Mouse (Mus musculus): ENCODE data around the gene Midn. TPM values are rescaled to one million over a fixed set of nuclear protein-coding genes. Genes with fewer than 3 reads are reported as not detected.

Gene Midn
- polyA plus RNA-seq, 1 experiment from 2014 or later: 25.9 TPM

DNA sequence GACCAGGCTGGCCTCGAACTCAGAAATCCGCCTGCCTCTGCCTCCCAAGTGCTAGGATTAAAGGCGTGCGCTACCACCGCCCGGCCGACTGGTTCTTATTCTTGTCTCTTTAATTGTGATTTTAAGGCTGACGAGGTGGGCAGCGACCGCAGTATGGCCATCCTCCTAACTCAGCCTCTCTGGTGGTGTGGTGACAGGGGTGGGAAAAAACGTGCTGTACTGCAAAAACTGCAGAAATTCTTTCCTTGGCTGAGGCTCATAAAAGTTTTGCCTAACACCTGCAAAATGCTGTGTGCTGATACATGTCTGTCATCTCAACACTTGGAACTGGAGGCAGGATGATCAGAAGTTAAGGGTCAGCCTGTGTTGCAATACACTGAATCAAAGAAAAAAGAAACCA is 25.3 kb downstream of the Midn start:
- Histone ChIP-seq H3K27ac (ENCODE audit: poor library complexity, severe bottlenecking) (peak overlapping the region; percentile 60), H3K9me3 (replicated peaks) (no peaks in the 10 kb centered on the region), H3K27me3 (replicated peaks) (no peaks in the 10 kb centered on the region), H3K9ac (peak overlapping the region; percentile 58), H3K4me1 (replicated peaks) (peaks cover 54% of the 10 kb centered on the region), H3K4me2 (peak overlapping the region; percentile 69), H3K36me3 (peaks cover 28% of the 10 kb centered on the region), H3K4me3 (peak overlapping the region; percentile 57)
- no peak for ATAC-seq (ENCODE audit: insufficient number of reproducible peaks, low FRiP score)
- 6% methylated on average over 11 of the region's 11 CpGs for WGBS

DNA sequence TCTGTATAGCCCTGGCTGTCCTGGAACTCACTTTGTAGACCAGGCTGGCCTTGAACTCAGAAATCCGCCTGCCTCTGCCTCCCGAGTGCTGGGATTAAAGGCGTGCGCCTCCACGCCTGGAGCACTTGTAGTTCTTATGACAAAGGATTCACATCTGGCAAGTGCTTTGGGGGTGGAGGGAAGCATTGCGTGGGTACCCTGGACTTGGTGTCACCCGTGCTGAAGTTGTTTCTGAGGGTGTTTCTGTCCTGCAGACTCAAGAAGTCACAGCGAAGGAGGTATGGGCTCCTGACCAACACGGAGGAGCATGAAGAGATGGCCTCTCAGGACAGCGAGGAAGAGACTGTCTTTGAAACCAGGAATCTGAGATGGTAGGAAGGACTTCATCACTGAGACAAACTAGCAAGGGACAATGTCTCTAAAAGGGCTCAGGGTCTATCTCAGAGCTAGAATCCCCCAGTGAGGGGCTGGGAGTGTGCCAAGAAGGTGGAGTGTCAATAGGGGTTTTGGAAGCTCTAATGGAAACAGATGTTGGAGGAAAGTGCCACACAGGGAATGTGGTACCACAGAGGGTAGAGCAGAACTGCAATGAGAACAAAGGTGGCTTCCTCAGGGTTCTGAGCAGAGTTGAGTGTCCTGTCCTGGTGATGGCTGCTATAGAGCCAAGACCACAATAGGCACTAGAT is 26.0 kb downstream of the Midn start:
- Histone ChIP-seq H3K4me3 (no peak overlapping the region), H3K4me2 (no peak overlapping the region), H3K4me1 (replicated peaks) (peaks cover 52% of the 10 kb centered on the region), H3K27me3 (replicated peaks) (no peaks in the 10 kb centered on the region), H3K9me3 (replicated peaks) (no peaks in the 10 kb centered on the region), H3K9ac (no peak overlapping the region), H3K27ac (ENCODE audit: poor library complexity, severe bottlenecking) (no peak overlapping the region), H3K36me3 (peaks cover 28% of the 10 kb centered on the region)
- no peak for ATAC-seq (ENCODE audit: insufficient number of reproducible peaks, low FRiP score)
- 80% methylated on average over 10 of the region's 10 CpGs for WGBS

DNA sequence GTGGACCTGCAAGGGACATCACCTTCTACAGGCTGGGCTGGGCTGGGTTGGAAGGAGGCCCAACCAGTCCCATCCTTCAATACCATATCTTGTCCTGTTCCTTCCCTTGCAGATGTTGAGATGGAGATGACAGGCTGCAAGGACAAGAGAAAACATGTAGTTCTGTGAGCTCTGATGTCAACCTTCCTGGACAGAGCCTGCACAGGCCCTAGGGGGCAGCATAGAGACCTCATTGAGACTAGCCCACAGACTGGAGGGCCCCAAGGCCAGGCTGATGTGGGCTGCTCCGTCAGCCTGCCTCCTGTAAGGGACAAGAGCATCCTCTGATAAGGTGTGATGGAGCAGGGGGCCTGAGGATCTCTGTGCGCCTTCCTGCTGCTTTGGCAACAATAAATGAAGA is 26.6 kb downstream of the Midn start:
- Histone ChIP-seq H3K4me2 (no peak overlapping the region), H3K9ac (no peak overlapping the region), H3K4me1 (replicated peaks) (peaks cover 51% of the 10 kb centered on the region), H3K27ac (ENCODE audit: poor library complexity, severe bottlenecking) (no peak overlapping the region), H3K9me3 (replicated peaks) (no peaks in the 10 kb centered on the region), H3K4me3 (no peak overlapping the region), H3K27me3 (replicated peaks) (no peaks in the 10 kb centered on the region), H3K36me3 (peaks cover 27% of the 10 kb centered on the region)
- WGBS: 37% methylated on average over 2 of the region's 2 CpGs
- no peak for ATAC-seq (ENCODE audit: insufficient number of reproducible peaks, low FRiP score)

DNA sequence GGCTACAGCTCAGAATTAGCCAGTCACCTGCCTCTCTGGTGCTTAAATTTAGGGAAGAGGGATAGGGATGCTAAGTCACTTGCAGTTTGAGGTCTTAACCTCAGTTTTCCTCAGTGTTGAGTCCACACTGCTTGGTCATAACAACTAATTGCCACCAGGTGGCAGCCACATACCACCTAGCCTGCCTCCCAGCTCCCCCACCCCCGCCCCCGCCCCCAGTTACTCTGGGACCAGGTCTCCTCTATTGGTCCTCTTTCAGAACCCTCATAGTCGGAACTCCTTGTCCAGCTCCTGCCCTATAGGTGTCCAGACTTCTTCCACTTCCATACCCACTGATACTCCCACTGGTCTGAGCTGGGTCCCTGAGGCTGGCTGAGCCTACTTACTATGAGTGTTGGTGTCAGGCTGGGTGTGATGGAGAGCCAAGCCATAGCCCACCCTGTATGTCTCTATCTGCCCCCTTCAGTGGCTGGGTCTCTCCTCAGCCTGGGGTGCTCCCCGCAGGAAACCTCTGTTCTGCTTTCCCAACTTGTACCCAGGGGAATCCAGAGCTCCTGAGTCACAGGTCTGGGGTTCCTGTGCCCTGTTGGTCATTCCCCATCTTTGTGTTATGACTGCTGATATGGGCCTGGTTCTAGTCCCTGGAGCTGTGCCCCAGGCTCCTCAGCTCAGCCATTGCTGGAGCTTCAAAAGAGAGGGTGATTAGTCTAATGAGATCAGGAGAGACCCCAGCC is 27.6 kb downstream of the Midn start:
- 24% methylated on average over 4 of the region's 4 CpGs for WGBS
- Histone ChIP-seq H3K9ac (no peak overlapping the region), H3K4me3 (no peak overlapping the region), H3K4me2 (no peak overlapping the region), H3K27me3 (replicated peaks) (0 out of 2 replicates have a peak, but pooled peaks cover 3% of the 10 kb centered on the region), H3K4me1 (replicated peaks) (peaks cover 51% of the 10 kb centered on the region), H3K27ac (ENCODE audit: poor library complexity, severe bottlenecking) (no peak overlapping the region), H3K36me3 (peaks cover 17% of the 10 kb centered on the region), H3K9me3 (replicated peaks) (no peaks in the 10 kb centered on the region)
- ATAC-seq (ENCODE audit: insufficient number of reproducible peaks, low FRiP score): no peak

DNA sequence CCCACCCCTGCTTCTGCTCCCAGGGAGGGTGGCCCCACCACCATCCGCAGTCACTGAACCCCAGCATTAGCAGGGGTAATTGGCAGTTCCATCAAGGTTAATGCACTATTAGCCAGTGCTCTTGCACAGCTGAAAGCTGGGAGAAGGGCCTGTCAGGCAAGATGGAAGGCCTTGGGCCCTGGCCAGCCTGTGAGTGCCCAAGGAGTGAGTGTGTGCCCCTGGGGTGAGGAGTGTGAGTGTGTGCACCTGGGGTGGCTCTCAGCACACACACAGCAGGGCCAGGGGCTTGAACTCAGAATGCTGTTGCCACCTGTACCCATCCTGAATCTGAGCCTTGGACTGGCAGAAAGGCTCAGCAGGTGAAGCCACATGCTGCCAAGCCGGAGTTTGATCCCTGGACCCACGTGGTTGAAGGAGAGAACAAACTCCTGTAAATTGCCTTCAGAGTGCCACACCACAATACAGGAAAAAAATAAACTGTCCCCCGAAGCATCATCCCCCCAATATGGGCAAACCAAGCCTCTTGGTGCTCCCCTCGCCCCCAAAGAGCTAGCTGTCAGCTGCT is 28.3 kb downstream of the Midn start:
- 81% methylated on average over 5 of the region's 5 CpGs for WGBS
- no peak overlapping the region for H3K27ac ChIP-seq (ENCODE audit: poor library complexity, severe bottlenecking)
- no peak overlapping the region for H3K4me2 ChIP-seq
- no peak for ATAC-seq (ENCODE audit: insufficient number of reproducible peaks, low FRiP score)
- H3K36me3 ChIP-seq: peaks cover 10% of the 10 kb centered on the region
- H3K9me3 ChIP-seq (replicated peaks): no peaks in the 10 kb centered on the region
- H3K9ac ChIP-seq: no peak overlapping the region
- no peak overlapping the region for H3K4me3 ChIP-seq
- peaks cover 51% of the 10 kb centered on the region for H3K4me1 ChIP-seq (replicated peaks)
- 0 out of 2 replicates have a peak, but pooled peaks cover 3% of the 10 kb centered on the region for H3K27me3 ChIP-seq (replicated peaks)

DNA sequence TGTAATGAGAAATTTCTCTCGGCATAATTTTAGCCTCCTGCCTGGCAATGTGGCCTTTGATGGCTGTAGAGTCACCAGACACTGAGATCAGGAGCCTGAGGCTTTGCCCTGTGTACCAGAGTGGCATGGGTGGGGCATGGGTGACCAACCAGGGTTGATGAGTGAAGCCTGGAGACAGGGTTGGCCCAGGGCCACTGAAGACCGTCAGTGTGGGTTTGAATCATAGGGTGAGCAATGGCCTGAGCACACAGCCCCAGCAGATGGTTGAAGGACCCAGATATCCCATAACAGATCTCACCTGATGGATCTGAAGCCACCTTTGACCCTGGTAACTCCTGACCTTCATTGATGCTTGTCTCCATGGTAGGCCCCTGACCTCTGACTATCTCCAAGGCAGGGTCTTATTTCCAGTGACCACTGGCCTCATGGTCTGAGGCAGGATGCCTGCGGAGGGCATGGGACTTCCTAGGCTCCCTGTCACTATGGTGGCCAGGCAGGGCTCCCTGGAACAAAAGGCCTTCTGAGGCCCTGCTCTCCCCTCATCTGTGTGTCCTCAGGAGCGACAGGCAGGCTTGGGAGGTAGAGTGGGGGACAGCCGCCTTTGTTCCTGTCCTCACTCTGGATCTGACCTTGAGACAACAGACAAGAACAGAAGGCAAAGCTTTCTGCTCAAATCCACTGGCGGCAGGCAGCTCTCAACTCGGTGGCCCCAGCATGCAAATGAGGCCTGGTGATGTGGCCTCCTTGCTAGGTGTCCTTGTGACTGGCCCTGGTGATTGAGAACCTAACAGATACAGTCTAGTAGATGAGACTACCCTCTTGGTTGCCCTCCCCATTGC is 29.6 kb downstream of the Midn start:
- no peak overlapping the region for H3K4me3 ChIP-seq
- 0 out of 2 replicates have a peak overlapping the region, but pooled peaks have one; percentile 46 for H3K9ac ChIP-seq
- 58% methylated on average over 7 of the region's 7 CpGs for WGBS
- H3K27ac ChIP-seq (ENCODE audit: poor library complexity, severe bottlenecking): peak overlapping the region; percentile 65
- peaks cover 38% of the 10 kb centered on the region for H3K4me1 ChIP-seq (replicated peaks)
- no peaks in the 10 kb centered on the region for H3K9me3 ChIP-seq (replicated peaks)
- 0 out of 2 replicates have a peak, but pooled peaks cover 3% of the 10 kb centered on the region for H3K27me3 ChIP-seq (replicated peaks)
- no peaks in the 10 kb centered on the region for H3K36me3 ChIP-seq
- no peak for ATAC-seq (ENCODE audit: insufficient number of reproducible peaks, low FRiP score)
- no peak overlapping the region for H3K4me2 ChIP-seq

DNA sequence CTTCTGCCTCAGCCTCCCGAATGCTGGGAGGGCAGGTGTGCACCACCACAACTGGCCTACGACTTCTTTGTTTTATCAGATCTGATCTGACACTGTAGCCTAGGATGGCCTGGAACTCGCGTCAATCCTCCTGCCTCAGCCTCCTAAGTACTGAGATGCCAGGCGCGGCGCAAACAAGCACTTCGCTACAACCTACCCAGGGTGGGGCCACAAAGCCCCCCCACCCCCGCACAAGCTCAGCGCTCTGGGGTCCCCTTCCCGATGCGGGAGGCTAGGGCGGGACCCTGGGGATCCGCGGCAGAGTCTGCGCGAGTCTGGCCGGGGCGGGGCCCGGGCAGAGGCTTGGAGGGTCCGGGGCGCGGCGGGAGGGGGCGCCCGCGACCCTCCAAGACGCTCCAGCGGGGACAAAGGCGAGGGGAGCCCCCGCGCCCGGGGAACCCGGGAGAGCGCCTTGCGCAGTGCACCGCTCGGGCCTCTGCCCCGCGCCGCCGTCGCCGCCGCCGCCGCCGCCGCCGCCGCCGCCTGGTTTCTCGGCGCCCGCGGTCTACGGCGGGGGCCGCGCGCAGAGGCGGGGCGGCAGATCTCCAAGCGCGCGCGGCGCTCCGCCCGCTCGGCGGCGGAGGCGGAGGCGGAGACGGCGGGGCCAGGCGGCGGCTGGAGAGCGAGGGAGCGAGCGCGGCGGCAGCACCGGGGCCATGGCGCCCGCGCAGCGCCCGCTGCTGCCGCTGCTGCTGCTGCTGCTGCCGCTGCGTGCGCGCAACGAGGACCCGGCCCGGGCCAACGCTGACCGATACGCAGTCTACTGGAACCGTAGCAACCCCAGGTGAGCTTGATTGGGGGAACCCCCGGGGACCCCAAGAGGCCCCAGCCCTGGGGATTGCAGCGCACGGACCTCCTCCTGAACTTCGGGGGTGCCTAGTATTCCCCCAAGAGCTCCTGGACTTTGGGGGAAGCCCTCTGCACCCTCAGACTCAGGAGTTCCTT is 31.3 kb downstream of the Midn start, which contains the start of gene Efna2:
TSS of gene Efna2 (plus strand) at position 415 of the 984 bp plus-strand sequence.
- WGBS: 2% methylated on average over 103 of the region's 106 CpGs
- no peaks in the 10 kb centered on the region for H3K36me3 ChIP-seq
- H3K9ac ChIP-seq: peak within 1 kb of the TSS; percentile 77
- H3K27ac ChIP-seq (ENCODE audit: poor library complexity, severe bottlenecking): peak within 1 kb of the TSS; percentile 65
- H3K4me3 ChIP-seq: peak within 1 kb of the TSS; percentile 74
- H3K4me2 ChIP-seq: peak within 1 kb of the TSS; percentile 73
- peak; percentile 59 for ATAC-seq (ENCODE audit: insufficient number of reproducible peaks, low FRiP score)
- no peaks in the 10 kb centered on the region for H3K9me3 ChIP-seq (replicated peaks)
- H3K4me1 ChIP-seq (replicated peaks): peaks cover 37% of the 10 kb centered on the region
- peaks cover 16% of the 10 kb centered on the region for H3K27me3 ChIP-seq (replicated peaks)

DNA sequence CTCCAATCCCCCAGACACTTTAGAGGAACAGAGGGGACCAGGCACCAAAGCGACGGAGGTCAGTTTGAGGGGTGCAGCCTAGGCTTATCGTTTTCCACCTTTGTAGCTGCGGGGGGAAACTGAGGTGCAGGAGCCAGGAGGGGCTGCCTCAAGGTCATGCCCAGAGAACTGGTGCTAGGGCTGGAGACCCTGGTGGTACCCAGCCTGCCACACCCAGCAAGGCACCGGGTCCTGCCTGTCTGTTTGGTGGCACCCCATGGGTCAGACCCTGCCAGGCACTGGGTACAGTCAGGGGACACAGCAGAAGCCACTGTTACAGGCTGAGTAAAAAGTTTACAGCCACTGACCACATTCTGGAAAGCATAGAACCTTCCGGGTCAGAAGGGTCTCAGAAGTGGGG is 32.2 kb downstream of the Midn start:
- Histone ChIP-seq H3K4me2 (peak overlapping the region; percentile 73), H3K27me3 (replicated peaks) (peaks cover 23% of the 10 kb centered on the region), H3K9ac (peak overlapping the region; percentile 77), H3K9me3 (replicated peaks) (no peaks in the 10 kb centered on the region), H3K4me3 (peak overlapping the region; percentile 74), H3K4me1 (replicated peaks) (peaks cover 31% of the 10 kb centered on the region), H3K27ac (ENCODE audit: poor library complexity, severe bottlenecking) (no peak overlapping the region), H3K36me3 (no peaks in the 10 kb centered on the region)
- ATAC-seq (ENCODE audit: insufficient number of reproducible peaks, low FRiP score): no peak
- 58% methylated on average over 6 of the region's 6 CpGs for WGBS

DNA sequence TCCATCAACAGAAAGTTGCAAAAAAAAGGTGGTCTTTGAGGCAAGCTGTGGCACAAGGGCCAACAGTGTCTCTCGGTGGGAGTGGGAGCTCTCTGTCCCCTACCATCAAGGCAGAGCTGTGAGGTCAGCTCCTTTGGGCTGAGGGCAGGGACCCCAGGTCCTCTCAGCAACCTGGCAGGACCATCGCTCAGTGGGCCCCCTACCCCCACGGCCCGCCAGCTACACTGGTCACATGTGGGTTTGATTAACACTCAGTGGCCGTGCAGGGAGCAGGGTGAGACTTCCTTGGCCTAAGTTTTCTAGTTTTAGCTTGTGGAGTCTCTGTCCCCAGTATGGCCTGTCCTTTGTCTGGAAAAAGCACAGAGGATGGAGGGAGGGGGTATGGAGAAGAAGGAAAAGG is 32.8 kb downstream of the Midn start:
- H3K4me1 ChIP-seq (replicated peaks): peaks cover 31% of the 10 kb centered on the region
- H3K27me3 ChIP-seq (replicated peaks): peaks cover 28% of the 10 kb centered on the region
- H3K27ac ChIP-seq (ENCODE audit: poor library complexity, severe bottlenecking): no peak overlapping the region
- peak overlapping the region; percentile 73 for H3K4me2 ChIP-seq
- H3K4me3 ChIP-seq: peak overlapping the region; percentile 74; the same call in 1 of the 2 replicates
- peak overlapping the region; percentile 77; the same call in 1 of the 2 replicates for H3K9ac ChIP-seq
- ATAC-seq (ENCODE audit: insufficient number of reproducible peaks, low FRiP score): no peak
- H3K36me3 ChIP-seq: no peaks in the 10 kb centered on the region
- 49% methylated on average over 5 of the region's 5 CpGs for WGBS
- H3K9me3 ChIP-seq (replicated peaks): no peaks in the 10 kb centered on the region

DNA sequence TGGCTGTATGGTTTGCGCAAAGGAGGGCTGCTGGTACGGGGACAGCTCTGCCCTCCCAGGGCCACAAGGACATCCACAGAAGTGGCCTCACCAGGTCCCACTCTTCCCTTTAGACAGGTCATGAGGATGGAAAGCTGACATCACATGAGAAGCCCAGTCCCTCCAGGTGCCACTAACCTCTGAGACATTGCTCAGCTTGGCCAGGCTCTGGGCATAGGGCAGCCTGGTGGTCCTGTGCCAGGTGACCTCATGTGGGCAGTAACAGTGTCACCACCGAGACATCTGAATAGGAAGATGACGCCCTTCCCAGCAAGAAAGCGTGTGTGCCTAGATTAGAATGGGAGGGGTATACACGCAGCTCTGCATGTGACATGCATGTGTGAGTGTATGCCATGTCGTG is 34.5 kb downstream of the Midn start:
- ATAC-seq (ENCODE audit: insufficient number of reproducible peaks, low FRiP score): no peak

More for the DNA sequence above, 34.5 kb downstream of the Midn start:
- no peak overlapping the region for H3K4me3 ChIP-seq
- H3K36me3 ChIP-seq: 0 out of 2 replicates have a peak, but pooled peaks cover 4% of the 10 kb centered on the region
- H3K4me1 ChIP-seq (replicated peaks): peaks cover 35% of the 10 kb centered on the region
- H3K4me2 ChIP-seq: no peak overlapping the region
- H3K27ac ChIP-seq (ENCODE audit: poor library complexity, severe bottlenecking): no peak overlapping the region
- peaks cover 46% of the 10 kb centered on the region for H3K27me3 ChIP-seq (replicated peaks)
- H3K9me3 ChIP-seq (replicated peaks): no peaks in the 10 kb centered on the region
- WGBS: 91% methylated on average over 7 of the region's 7 CpGs
- no peak overlapping the region for H3K9ac ChIP-seq
